Comparison of ENCODE assay signal across 8 mouse cellular contexts in the genomic region with DNA sequence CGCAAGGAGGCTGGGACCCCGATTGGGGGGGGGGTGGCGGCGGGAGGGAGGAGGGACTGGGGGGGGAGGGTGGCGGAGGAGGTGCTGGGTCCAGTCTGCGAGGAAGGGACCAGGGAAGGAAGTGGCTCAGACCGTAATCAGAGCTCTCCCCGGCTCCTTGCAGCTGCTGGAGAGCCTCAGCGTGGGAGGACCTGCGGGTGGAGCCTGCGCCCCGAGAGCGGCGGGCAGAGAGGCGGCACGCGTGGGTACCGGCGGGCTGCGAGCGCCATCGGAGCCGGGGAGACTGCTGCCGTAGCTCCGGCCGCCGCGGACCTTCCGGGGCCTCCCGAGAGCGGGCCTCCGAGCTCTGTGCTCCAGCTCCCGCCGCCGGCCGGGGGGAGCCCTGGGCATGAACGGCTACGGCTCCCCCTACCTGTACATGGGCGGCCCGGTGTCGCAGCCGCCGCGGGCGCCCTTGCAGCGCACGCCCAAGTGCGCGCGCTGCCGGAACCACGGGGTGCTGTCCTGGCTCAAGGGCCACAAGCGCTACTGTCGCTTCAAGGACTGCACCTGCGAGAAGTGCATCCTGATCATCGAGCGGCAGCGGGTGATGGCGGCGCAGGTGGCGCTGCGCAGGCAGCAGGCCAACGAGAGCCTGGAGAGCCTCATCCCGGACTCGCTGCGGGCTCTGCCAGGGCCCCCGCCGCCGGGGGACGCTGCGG. TPM values are rescaled to one million over a fixed set of nuclear protein-coding genes. Genes with fewer than 3 reads are reported as not detected.
A peak's percentile ranks its signal among the peaks of the same experiment; 100 is the strongest.
DNase-seq lines count a peak whose midpoint lies in the region; ATAC-seq and TF ChIP-seq lines count a peak whose summit lies in the region.

No protein-coding gene starts in this region.

- intact Hi-C loops in heart, postnatal 10 days (cut with DNase I) = no loop called here

- H3K9ac ChIP-seq in heart, embryonic 11.5 days (ENCODE audit: low read depth, low read length) = no peak overlapping the region
- peak overlapping the region; percentile 65 for H3K9ac ChIP-seq in ES-E14 (ENCODE audit: insufficient read depth, low read depth, low read length, poor library complexity, severe bottlenecking)
- peak overlapping the region; percentile 79 for H3K9ac ChIP-seq in forebrain, embryonic 14.5 days (ENCODE audit: low read length)
- H3K9ac ChIP-seq in limb, embryonic 13.5 days = peak overlapping the region; percentile 54

- H3K27ac ChIP-seq in heart, embryonic 11.5 days (ENCODE audit: low read depth, low read length) = no peak overlapping the region
- no peak overlapping the region for H3K27ac ChIP-seq in ES-E14 (ENCODE audit: insufficient read depth, low read depth, low read length, poor library complexity, severe bottlenecking)
- peak overlapping the region; percentile 89 for H3K27ac ChIP-seq in forebrain, embryonic 14.5 days (ENCODE audit: low read depth, low read length)
- H3K27ac ChIP-seq in limb, embryonic 13.5 days = no peak overlapping the region

- H3K9me3 ChIP-seq in heart, embryonic 11.5 days (replicated peaks; ENCODE audit: control insufficient read depth, low read length) = no peaks in the 10 kb centered on the region
- H3K9me3 ChIP-seq in ES-E14 (ENCODE audit: control insufficient read depth, insufficient read depth, low read depth, low read length) = no peaks in the 10 kb centered on the region
- no peaks in the 10 kb centered on the region for H3K9me3 ChIP-seq in forebrain, embryonic 14.5 days (replicated peaks; ENCODE audit: control insufficient read depth, low read length)
- no peaks in the 10 kb centered on the region for H3K9me3 ChIP-seq in limb, embryonic 13.5 days

- peak overlapping the region; percentile 86 for H3K4me2 ChIP-seq in heart, embryonic 11.5 days
- H3K4me2 ChIP-seq in forebrain, embryonic 14.5 days (ENCODE audit: low read length) = peak overlapping the region; percentile 65
- H3K4me2 ChIP-seq in limb, embryonic 13.5 days (replicated peaks) = peak overlapping the region; percentile 69

- in situ Hi-C loops in ES-E14 (cut with MboI; ENCODE audit: low sequenced_read_pairs in 2 of 2, unreplicated experiment in 2 of 2) = no loop called here

- ATAC-seq in heart, embryonic 11.5 days (replicated peaks; ENCODE audit: insufficient number of reproducible peaks, low FRiP score, low TSS enrichment) = no peak
- ATAC-seq in forebrain, embryonic 14.5 days = peak; percentile 56
- peak; percentile 49; the same call in 1 of the 2 replicates for ATAC-seq in limb, embryonic 13.5 days (ENCODE audit: low FRiP score, low read depth)

- peaks cover 93% of the 10 kb centered on the region for H3K27me3 ChIP-seq in heart, embryonic 11.5 days (ENCODE audit: control insufficient read depth, insufficient read depth, low read length)
- peaks cover 57% of the 10 kb centered on the region for H3K27me3 ChIP-seq in forebrain, embryonic 14.5 days (replicated peaks; ENCODE audit: control insufficient read depth, insufficient read depth, low read length)
- H3K27me3 ChIP-seq in limb, embryonic 13.5 days = peaks cover 98% of the 10 kb centered on the region

- under 1% methylated on average over 62 of the region's 71 CpGs for WGBS in heart, embryonic 11.5 days (ENCODE audit: insufficient replicate concordance)
- WGBS in forebrain, embryonic 14.5 days = under 1% methylated on average over 50 of the region's 71 CpGs
- WGBS in limb, embryonic 13.5 days = under 1% methylated on average over 57 of the region's 71 CpGs

- H3K4me3 ChIP-seq in heart, embryonic 11.5 days (ENCODE audit: low read depth, low read length) = peak overlapping the region; percentile 48
- peak overlapping the region; percentile 53 to 86 for H3K4me3 ChIP-seq in ES-E14 (ENCODE audit: insufficient read depth in 1 of 2, low read depth in 1 of 2, low read length in 2 of 2, poor library complexity in 1 of 2, severe bottlenecking in 1 of 2)
- peak overlapping the region; percentile 58 for H3K4me3 ChIP-seq in forebrain, embryonic 14.5 days (ENCODE audit: low read depth, low read length)
- H3K4me3 ChIP-seq in limb, embryonic 13.5 days = peak overlapping the region; percentile 45

- no peaks in the 10 kb centered on the region for H3K36me3 ChIP-seq in heart, embryonic 11.5 days (ENCODE audit: control insufficient read depth, insufficient read depth, low read length)
- no peaks in the 10 kb centered on the region for H3K36me3 ChIP-seq in ES-E14 (ENCODE audit: control insufficient read depth, insufficient read depth, low read length, poor library complexity, severe bottlenecking)
- no peaks in the 10 kb centered on the region for H3K36me3 ChIP-seq in forebrain, embryonic 14.5 days (ENCODE audit: control insufficient read depth, insufficient read depth, low read length)
- no peaks in the 10 kb centered on the region for H3K36me3 ChIP-seq in limb, embryonic 13.5 days

- DNase-seq in heart, postnatal 10 days = no peak
- DNase-seq in ES-E14 (ENCODE audit: low read depth, low spot score) = no peak
- peak; percentile 61 for DNase-seq in forebrain, embryonic 14.5 days (ENCODE audit: low spot score)
- DNase-seq in retina, postnatal 1 day = peak; percentile 51
- DNase-seq in left cerebral cortex, adult 11 months (ENCODE audit: low spot score) = no peak
- DNase-seq in gastrocnemius, adult 18-20 months (ENCODE audit: low spot score) = no peak

- peaks cover 21% of the 10 kb centered on the region for H3K4me1 ChIP-seq in heart, embryonic 11.5 days (ENCODE audit: control insufficient read depth, insufficient read depth, low read length)
- peaks cover 0 to under 1% of the 10 kb centered on the region in 2 experiments; a peak in 2 of 4 replicates for H3K4me1 ChIP-seq in ES-E14 (ENCODE audit: control insufficient read depth in 2 of 2, insufficient read depth in 2 of 2, low read length in 2 of 2, poor library complexity in 1 of 2)
- peaks cover 15% of the 10 kb centered on the region for H3K4me1 ChIP-seq in forebrain, embryonic 14.5 days (ENCODE audit: control insufficient read depth, insufficient read depth, low read length)
- peaks cover 34% of the 10 kb centered on the region for H3K4me1 ChIP-seq in limb, embryonic 13.5 days

TF ChIP-seq in ES-E14, 5 proteins besides CTCF, POLR2A, EP300 and RAD21:
- TF ChIP-seq HCFC1 (IDR thresholded peaks at IDR 0.05; ENCODE audit: borderline replicate concordance, insufficient read depth, low read length) = 0 out of 2 replicates have a peak, but pooled peaks have one; percentile 49
- TF ChIP-seq ZC3H11A (IDR thresholded peaks at IDR 0.05; ENCODE audit: borderline replicate concordance, low read depth, low read length) = no peak
TF ChIP-seq in ES-E14: peak in this region for 1.

RNA-seq across cellular contexts. Expression of a gene that starts 0.5 kb away (rescaled TPM):
- 0.06 and 0.11 TPM in 2 replicates for polyA plus RNA-seq in heart, embryonic 11.5 days (2014; fragmentation: Nextera tagmentation; extraction: Ambion mirVana)
- total RNA-seq in heart, postnatal 10 days (2021) = not detected
- total RNA-seq in ES-E14 (2012; rRNA removed) = 0.37 and 0.40 TPM in 2 replicates
- 3.6 and 5.0 TPM in 2 replicates for polyA plus RNA-seq in forebrain, embryonic 14.5 days (2014; fragmentation: Nextera tagmentation; extraction: Ambion mirVana)
- polyA plus RNA-seq in limb, embryonic 13.5 days (2015; fragmentation: Nextera tagmentation; extraction: Ambion mirVana) = 0.22 and 0.34 TPM in 2 replicates
- not detected for total RNA-seq in gastrocnemius, adult 18-20 months (2021)

Comparison
In these comparisons a context has a peak if more than half of its experiments do, and no peak if none do; other contexts are left out.
1. DNase-seq: peak in forebrain, embryonic 14.5 days (single experiment) and retina, postnatal 1 day (single experiment); none in heart, postnatal 10 days (0 of 2), ES-E14 (single experiment), left cerebral cortex, adult 11 months (single experiment) and gastrocnemius, adult 18-20 months (single experiment).
2. Peak in every context shown above with its lines, with median percentiles within 50 percentile points of each other: H3K4me2 ChIP-seq and H3K4me3 ChIP-seq.